Mouse (Mus musculus) neural tube, postnatal 0 days (tissue): Measurements from ENCODE around the gene Il13ra2. TPM values are rescaled to one million over a fixed set of nuclear protein-coding genes. Genes with fewer than 3 reads are reported as not detected.

Experiments
- polyA plus RNA-seq: library from polyadenylated mRNA; unstranded; fragments of >200 nt; fragmentation: Nextera tagmentation; extraction: Ambion mirVana; gene quantifications from 2 replicates; pipeline ENCODE4 v1.2.1, GENCODE M21; 2015

The Il13ra2 gene
- 0.88 and 1.2 TPM in 2 replicates for polyA plus RNA-seq

DNA sequence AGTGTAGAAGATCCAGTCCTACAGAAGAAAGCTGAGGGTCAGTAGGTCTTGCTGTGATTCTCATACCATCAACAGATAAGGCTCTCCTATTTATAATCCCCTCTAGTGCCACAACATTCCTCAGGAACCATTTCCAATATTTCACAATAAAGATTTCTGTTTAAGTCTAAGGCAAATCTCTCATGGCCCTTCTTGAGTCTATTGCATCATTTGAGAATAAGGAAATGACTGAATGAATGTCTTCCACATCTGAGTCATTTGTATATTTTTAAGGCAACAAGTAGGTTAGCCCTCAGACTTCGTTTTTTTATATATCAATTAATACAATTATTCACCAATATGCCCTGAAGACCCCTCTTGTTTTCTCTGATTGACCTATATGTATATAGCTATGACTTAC is at the start of gene Il13ra2:
Gene Il13ra2, minus strand, starts transcription at position 64 of the 400 bp plus-strand sequence.

DNA sequence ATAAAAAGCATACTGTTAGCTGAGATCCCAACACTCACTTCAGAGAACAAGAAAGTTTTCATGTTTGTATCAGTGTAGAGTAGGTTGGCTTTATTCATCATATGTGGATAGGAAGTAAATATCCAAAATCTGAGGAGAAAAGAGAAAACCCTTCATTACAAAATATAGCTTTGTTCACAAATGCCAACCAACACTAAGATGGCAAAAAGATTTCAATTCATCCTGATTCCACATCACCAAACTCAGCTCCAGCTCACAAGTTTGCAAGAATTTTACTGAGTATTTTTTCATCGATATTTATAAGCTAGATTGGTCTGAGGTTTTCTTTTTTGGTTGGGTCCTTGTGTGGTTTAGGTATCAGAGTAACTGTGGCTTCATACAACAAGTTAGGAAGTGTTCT is 24.6 kb upstream of the Il13ra2 start, which contains the start of gene Vmn1r239-ps:
Gene Vmn1r239-ps, minus strand, starts transcription at position 101 of the 400 bp plus-strand sequence.

Other genes starting within 250 kb of the Il13ra2 start
- gene Vmn1r239-ps, start 24.5 kb upstream of the Il13ra2 start, polyA plus RNA-seq = not detected in 2 replicates
- gene Lrch2, start 124.9 kb upstream of the Il13ra2 start, polyA plus RNA-seq = 6.2 and 6.3 TPM in 2 replicates